Mouse (Mus musculus) lung, adult 2 months (tissue): Measurements from ENCODE around the gene Wdr90.

ENCODE experiments used
- CTCF ChIP-seq: fragments of 200-500 bp; IDR thresholded peaks from 2 replicates; pipeline ENCODE4 v1.5.1; 2011; ENCODE audit warnings: mild to moderate bottlenecking, low read length, control low read depth; ENCODE audit not compliant: insufficient read depth
- POLR2A ChIP-seq: fragments of 200-500 bp; IDR thresholded peaks from 2 replicates; pipeline ENCODE4 v1.6.1; 2011; ENCODE audit warnings: low read depth, mild to moderate bottlenecking, control low read depth, low read length, borderline replicate concordance; ENCODE audit errors: extremely low read depth

- TF ChIP-seq POLR2A (no peak), CTCF (no peak)
Measured at GRCm38 (mm10) chr17:25886806-25887205, 25.5 kb upstream of the Wdr90 start.
